Mouse (Mus musculus): ENCODE measurements around the gene Gm20388.

DNA sequence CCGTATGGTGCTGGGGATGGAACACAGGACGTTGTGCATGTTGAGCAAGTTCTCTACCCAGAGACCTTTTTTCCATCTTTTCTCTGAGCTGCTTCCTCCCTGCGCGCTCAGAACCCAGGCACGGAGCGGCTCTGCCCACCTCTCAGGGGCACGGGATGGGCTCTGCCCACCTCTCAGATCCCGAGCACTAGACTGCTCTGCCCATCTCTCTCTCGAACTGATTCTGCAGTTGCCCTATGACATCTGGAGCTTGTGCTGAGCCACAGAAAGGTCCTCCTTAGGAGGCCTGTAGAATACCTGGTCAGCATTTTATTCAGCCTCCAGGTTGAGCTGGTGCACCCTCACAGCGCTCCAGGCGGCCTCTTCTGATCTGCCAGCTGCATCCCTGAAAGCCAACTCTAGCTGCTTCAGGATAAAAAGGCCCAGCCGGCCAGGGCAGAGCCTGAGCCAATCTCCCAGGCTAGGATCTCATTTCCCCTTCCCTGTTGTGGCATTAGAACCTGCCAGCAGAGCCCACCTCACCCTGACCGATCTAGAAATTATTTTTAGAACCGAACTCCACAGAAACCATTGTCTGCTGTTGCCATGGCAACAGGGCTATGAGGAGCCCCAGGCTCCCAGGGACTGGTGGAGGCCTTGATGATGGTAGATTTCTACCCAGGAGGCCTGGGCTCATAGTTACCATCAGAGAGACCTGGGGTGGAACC is 1777.0 kb downstream of the Gm20388 start:
- TF ChIP-seq CTCF (IDR thresholded peaks at IDR 0.05; ENCODE audit: low read depth) (no peak), EP300 (IDR thresholded peaks at IDR 0.05; ENCODE audit: low read depth) (no peak)
